In genomic region chr17:48467395-48468231, GRCm38 (mm10) we compare ENCODE assay signal across 8 mouse cellular contexts. TPM values are rescaled to one million over a fixed set of nuclear protein-coding genes. Genes with fewer than 3 reads are reported as not detected.
DNase-seq lines count a peak whose midpoint lies in the region; ATAC-seq and TF ChIP-seq lines count a peak whose summit lies in the region.

No protein-coding gene starts in this region.

- peak; percentile 60 for DNase-seq in c-Kit-positive CD71-negative TER-119-negative erythroid progenitor cells, embryonic 14.5 days (ENCODE audit: low read depth)
- peak; percentile 92 for DNase-seq in forebrain, embryonic 11.5 days (ENCODE audit: low spot score)
- peak; percentile 81 to 87 for DNase-seq in kidney, postnatal 25 days
- DNase-seq in liver, embryonic 14.5 days (ENCODE audit: low read depth in 3 of 3, low spot score in 3 of 3): peak; percentile 36 to 68 (median 42)
- DNase-seq in stomach, postnatal 0 days (ENCODE audit: low spot score): peak; percentile 81

- no peaks in the 10 kb centered on the region for H3K27me3 ChIP-seq in forebrain, embryonic 11.5 days (ENCODE audit: control insufficient read depth, insufficient read depth, low read length)
- H3K27me3 ChIP-seq in heart, embryonic 16.5 days (ENCODE audit: control insufficient read depth, insufficient read depth, low read length): no peaks in the 10 kb centered on the region; the same call in 1 of the 2 replicates
- H3K27me3 ChIP-seq in liver, embryonic 14.5 days (ENCODE audit: control insufficient read depth, insufficient read depth, low read length): peaks cover 2% of the 10 kb centered on the region; the same call in 1 of the 2 replicates
- H3K27me3 ChIP-seq in neural tube, embryonic 12.5 days (replicated peaks): peaks cover 4% of the 10 kb centered on the region; the same call in 1 of the 2 replicates
- H3K27me3 ChIP-seq in stomach, postnatal 0 days (ENCODE audit: control insufficient read depth, insufficient read depth, low read length): no peaks in the 10 kb centered on the region

- H3K27ac ChIP-seq in forebrain, embryonic 11.5 days (ENCODE audit: low read depth, low read length): no peak overlapping the region
- H3K27ac ChIP-seq in heart, embryonic 16.5 days (ENCODE audit: low read length): no peak overlapping the region
- peak overlapping the region; percentile 36 for H3K27ac ChIP-seq in liver, embryonic 14.5 days
- H3K27ac ChIP-seq in neural tube, embryonic 12.5 days: no peak overlapping the region
- H3K27ac ChIP-seq in stomach, postnatal 0 days (replicated peaks): no peak overlapping the region

- H3K4me1 ChIP-seq in forebrain, embryonic 11.5 days (replicated peaks; ENCODE audit: control insufficient read depth, insufficient read depth, low read length): no peaks in the 10 kb centered on the region; the same call in 1 of the 2 replicates
- no peaks in the 10 kb centered on the region for H3K4me1 ChIP-seq in heart, embryonic 16.5 days (ENCODE audit: control insufficient read depth, insufficient read depth, low read length)
- peaks cover 3 to 7% of the 10 kb centered on the region in 2 experiments; a peak in 3 of 4 replicates for H3K4me1 ChIP-seq in liver, embryonic 14.5 days (replicated peaks; ENCODE audit: control insufficient read depth in 2 of 2, insufficient read depth in 2 of 2, low read length in 1 of 2)
- no peaks in the 10 kb centered on the region for H3K4me1 ChIP-seq in neural tube, embryonic 12.5 days
- H3K4me1 ChIP-seq in stomach, postnatal 0 days (replicated peaks; ENCODE audit: control insufficient read depth, insufficient read depth): no peaks in the 10 kb centered on the region

- peak; percentile 64 for ATAC-seq in CD4-positive, CD25-positive, alpha-beta regulatory T cell, adult 4 months
- peak; percentile 77 for ATAC-seq in forebrain, embryonic 11.5 days (replicated peaks; ENCODE audit: low FRiP score)
- 0 out of 2 replicates have a peak, but pooled peaks have one; percentile 58 for ATAC-seq in heart, embryonic 16.5 days (replicated peaks; ENCODE audit: extremely low read depth, insufficient read depth, low FRiP score)
- ATAC-seq in liver, embryonic 14.5 days (ENCODE audit: insufficient read depth): peak; percentile 77
- peak; percentile 78 for ATAC-seq in neural tube, embryonic 12.5 days (ENCODE audit: low FRiP score, low read depth)
- ATAC-seq in stomach, postnatal 0 days (ENCODE audit: low FRiP score, low TSS enrichment): peak; percentile 74

- H3K9ac ChIP-seq in forebrain, embryonic 11.5 days (ENCODE audit: low read length): no peak overlapping the region
- no peak overlapping the region for H3K9ac ChIP-seq in heart, embryonic 16.5 days (ENCODE audit: low read length)
- peak overlapping the region; percentile 43 for H3K9ac ChIP-seq in liver, embryonic 14.5 days (replicated peaks)
- no peak overlapping the region for H3K9ac ChIP-seq in neural tube, embryonic 12.5 days
- no peak overlapping the region for H3K9ac ChIP-seq in stomach, postnatal 0 days (ENCODE audit: low read length)

- no peaks in the 10 kb centered on the region for H3K9me3 ChIP-seq in forebrain, embryonic 11.5 days (ENCODE audit: control insufficient read depth, low read length)
- H3K9me3 ChIP-seq in heart, embryonic 16.5 days (replicated peaks; ENCODE audit: control insufficient read depth, low read length): no peaks in the 10 kb centered on the region
- H3K9me3 ChIP-seq in liver, embryonic 14.5 days (ENCODE audit: control insufficient read depth, low read length): no peaks in the 10 kb centered on the region
- no peaks in the 10 kb centered on the region for H3K9me3 ChIP-seq in neural tube, embryonic 12.5 days
- H3K9me3 ChIP-seq in stomach, postnatal 0 days (ENCODE audit: control insufficient read depth, low read length): no peaks in the 10 kb centered on the region

- TF ChIP-seq EP300 in liver, embryonic 14.5 days (IDR thresholded peaks at IDR 0.05; ENCODE audit: low read depth): no peak
- no peak for TF ChIP-seq EP300 in stomach, postnatal 0 days (optimal IDR thresholded peaks at IDR 0.05)

- no peaks in the 10 kb centered on the region for H3K36me3 ChIP-seq in forebrain, embryonic 11.5 days (ENCODE audit: control insufficient read depth, insufficient read depth, low read length)
- H3K36me3 ChIP-seq in heart, embryonic 16.5 days (ENCODE audit: control insufficient read depth, insufficient read depth): no peaks in the 10 kb centered on the region
- H3K36me3 ChIP-seq in liver, embryonic 14.5 days (replicated peaks; ENCODE audit: control insufficient read depth, insufficient read depth, low read depth): no peaks in the 10 kb centered on the region
- H3K36me3 ChIP-seq in neural tube, embryonic 12.5 days: no peaks in the 10 kb centered on the region
- no peaks in the 10 kb centered on the region for H3K36me3 ChIP-seq in stomach, postnatal 0 days (ENCODE audit: control insufficient read depth, insufficient read depth, low read length)

- peak overlapping the region; percentile 39 for H3K4me2 ChIP-seq in forebrain, embryonic 11.5 days (ENCODE audit: low read depth, low read length, severe bottlenecking)
- H3K4me2 ChIP-seq in heart, embryonic 16.5 days (ENCODE audit: low read depth, low read length): peak overlapping the region; percentile 55
- peak overlapping the region; percentile 76 for H3K4me2 ChIP-seq in liver, embryonic 14.5 days (ENCODE audit: low read depth)
- H3K4me2 ChIP-seq in neural tube, embryonic 12.5 days (replicated peaks): peak overlapping the region; percentile 43
- peak overlapping the region; percentile 20; the same call in 1 of the 2 replicates for H3K4me2 ChIP-seq in stomach, postnatal 0 days (replicated peaks; ENCODE audit: low read depth)

- TF ChIP-seq CTCF in liver, embryonic 14.5 days (IDR thresholded peaks at IDR 0.05; ENCODE audit: low read depth): peak; percentile 99
- TF ChIP-seq CTCF in stomach, postnatal 0 days (IDR thresholded peaks at IDR 0.05; ENCODE audit: low read depth): peak; percentile 96

- no peak overlapping the region for H3K4me3 ChIP-seq in forebrain, embryonic 11.5 days (ENCODE audit: low read depth, low read length)
- H3K4me3 ChIP-seq in heart, embryonic 16.5 days (ENCODE audit: low read length): peak overlapping the region; percentile 34
- peak overlapping the region; percentile 51 to 52 for H3K4me3 ChIP-seq in liver, embryonic 14.5 days (ENCODE audit: insufficient read depth in 1 of 2, low read depth in 2 of 2, low read length in 2 of 2)
- H3K4me3 ChIP-seq in neural tube, embryonic 12.5 days: no peak overlapping the region
- no peak overlapping the region for H3K4me3 ChIP-seq in stomach, postnatal 0 days (ENCODE audit: low read depth, low read length)

- WGBS in forebrain, embryonic 11.5 days: 10% methylated on average over 22 of the region's 22 CpGs
- WGBS in heart, embryonic 16.5 days: 5% methylated on average over 22 of the region's 22 CpGs
- WGBS in liver, embryonic 14.5 days (ENCODE audit: insufficient replicate concordance): 5% methylated on average over 22 of the region's 22 CpGs
- 8% methylated on average over 22 of the region's 22 CpGs for WGBS in neural tube, embryonic 12.5 days
- WGBS in stomach, postnatal 0 days: 9% methylated on average over 22 of the region's 22 CpGs

RNA-seq across cellular contexts. Expression of gene Unc5cl, which starts 12.9 kb away (rescaled TPM):
- polyA plus RNA-seq in CD4-positive, CD25-positive, alpha-beta regulatory T cell, adult 4 months (2017; shearing (Covaris generic)): 10 to 100 TPM; 23.7 to 26.3 TPM
- 0.17 and 0.25 TPM in 2 replicates for polyA plus RNA-seq in forebrain, embryonic 11.5 days (2014; fragmentation: Nextera tagmentation; extraction: Ambion mirVana)
- 0.75 and 2.0 TPM in 2 replicates for polyA plus RNA-seq in heart, embryonic 16.5 days (2015; fragmentation: Nextera tagmentation; extraction: Ambion mirVana)
- 4.8 and 5.8 TPM in 2 replicates for polyA plus RNA-seq in liver, embryonic 14.5 days (2012; rRNA removed)
- polyA plus RNA-seq in liver, embryonic 14.5 days (2014; fragmentation: Nextera tagmentation; extraction: Ambion mirVana): 3.0 and 4.2 TPM in 2 replicates
- polyA plus RNA-seq in neural tube, embryonic 12.5 days (2016; fragmentation: Nextera tagmentation; extraction: Ambion mirVana): 0.15 TPM in 1 of 2 replicates, not detected in the other
- polyA plus RNA-seq in stomach, postnatal 0 days (2015; fragmentation: Nextera tagmentation; extraction: Ambion mirVana): 3.3 and 3.5 TPM in 2 replicates

RNA-seq across cellular contexts. Expression of gene Tspo2, which starts 16.3 kb away (rescaled TPM):
- polyA plus RNA-seq in CD4-positive, CD25-positive, alpha-beta regulatory T cell, adult 4 months (2017; shearing (Covaris generic)): not detected
- 0.63 and 1.4 TPM in 2 replicates for polyA plus RNA-seq in forebrain, embryonic 11.5 days (2014; fragmentation: Nextera tagmentation; extraction: Ambion mirVana)
- polyA plus RNA-seq in heart, embryonic 16.5 days (2015; fragmentation: Nextera tagmentation; extraction: Ambion mirVana): 4.6 and 6.1 TPM in 2 replicates
- polyA plus RNA-seq in liver, embryonic 14.5 days (2012; rRNA removed): 169 and 210 TPM in 2 replicates
- polyA plus RNA-seq in liver, embryonic 14.5 days (2014; fragmentation: Nextera tagmentation; extraction: Ambion mirVana): 168 and 176 TPM in 2 replicates
- 1.0 and 1.5 TPM in 2 replicates for polyA plus RNA-seq in neural tube, embryonic 12.5 days (2016; fragmentation: Nextera tagmentation; extraction: Ambion mirVana)
- polyA plus RNA-seq in stomach, postnatal 0 days (2015; fragmentation: Nextera tagmentation; extraction: Ambion mirVana): 0.41 and 0.51 TPM in 2 replicates

RNA-seq across cellular contexts. Expression of gene Apobec2, which starts 34.9 kb away (rescaled TPM):
- polyA plus RNA-seq in CD4-positive, CD25-positive, alpha-beta regulatory T cell, adult 4 months (2017; shearing (Covaris generic)): 1 to 10 TPM; 1.2 to 1.8 TPM
- polyA plus RNA-seq in forebrain, embryonic 11.5 days (2014; fragmentation: Nextera tagmentation; extraction: Ambion mirVana): 0.51 and 0.56 TPM in 2 replicates
- polyA plus RNA-seq in heart, embryonic 16.5 days (2015; fragmentation: Nextera tagmentation; extraction: Ambion mirVana): 207 and 218 TPM in 2 replicates
- 0.12 and 0.27 TPM in 2 replicates for polyA plus RNA-seq in liver, embryonic 14.5 days (2012; rRNA removed)
- 0.36 and 0.48 TPM in 2 replicates for polyA plus RNA-seq in liver, embryonic 14.5 days (2014; fragmentation: Nextera tagmentation; extraction: Ambion mirVana)
- 2.4 and 4.4 TPM in 2 replicates for polyA plus RNA-seq in neural tube, embryonic 12.5 days (2016; fragmentation: Nextera tagmentation; extraction: Ambion mirVana)
- 7.2 and 7.6 TPM in 2 replicates for polyA plus RNA-seq in stomach, postnatal 0 days (2015; fragmentation: Nextera tagmentation; extraction: Ambion mirVana)

RNA-seq across cellular contexts. Expression of gene Oard1, which starts 57.8 kb away (rescaled TPM):
- polyA plus RNA-seq in CD4-positive, CD25-positive, alpha-beta regulatory T cell, adult 4 months (2017; shearing (Covaris generic)): 10 to 100 TPM; 81.7 to 98.8 TPM
- 91.6 and 91.8 TPM in 2 replicates for polyA plus RNA-seq in forebrain, embryonic 11.5 days (2014; fragmentation: Nextera tagmentation; extraction: Ambion mirVana)
- 40.9 and 44.4 TPM in 2 replicates for polyA plus RNA-seq in heart, embryonic 16.5 days (2015; fragmentation: Nextera tagmentation; extraction: Ambion mirVana)
- polyA plus RNA-seq in liver, embryonic 14.5 days (2012; rRNA removed): 16.6 and 28.2 TPM in 2 replicates
- polyA plus RNA-seq in liver, embryonic 14.5 days (2014; fragmentation: Nextera tagmentation; extraction: Ambion mirVana): 51.1 and 52.4 TPM in 2 replicates
- polyA plus RNA-seq in neural tube, embryonic 12.5 days (2016; fragmentation: Nextera tagmentation; extraction: Ambion mirVana): 58.7 and 62.6 TPM in 2 replicates
- 42.3 and 43.8 TPM in 2 replicates for polyA plus RNA-seq in stomach, postnatal 0 days (2015; fragmentation: Nextera tagmentation; extraction: Ambion mirVana)

RNA-seq across cellular contexts. Expression of gene Nfya, which starts 57.9 kb away (rescaled TPM):
- 10 to 100 TPM; 11.3 to 13.3 TPM for polyA plus RNA-seq in CD4-positive, CD25-positive, alpha-beta regulatory T cell, adult 4 months (2017; shearing (Covaris generic))
- polyA plus RNA-seq in forebrain, embryonic 11.5 days (2014; fragmentation: Nextera tagmentation; extraction: Ambion mirVana): 24.5 and 25.6 TPM in 2 replicates
- 9.0 and 10.2 TPM in 2 replicates for polyA plus RNA-seq in heart, embryonic 16.5 days (2015; fragmentation: Nextera tagmentation; extraction: Ambion mirVana)
- polyA plus RNA-seq in liver, embryonic 14.5 days (2012; rRNA removed): 31.6 and 32.7 TPM in 2 replicates
- 6.9 and 8.2 TPM in 2 replicates for polyA plus RNA-seq in liver, embryonic 14.5 days (2014; fragmentation: Nextera tagmentation; extraction: Ambion mirVana)
- 16.3 and 17.4 TPM in 2 replicates for polyA plus RNA-seq in neural tube, embryonic 12.5 days (2016; fragmentation: Nextera tagmentation; extraction: Ambion mirVana)
- polyA plus RNA-seq in stomach, postnatal 0 days (2015; fragmentation: Nextera tagmentation; extraction: Ambion mirVana): 3.0 and 3.5 TPM in 2 replicates

Comparison
In these comparisons a context has a peak if more than half of its experiments do, and no peak if none do; other contexts are left out.
1. DNase-seq: peak in every context shown above with its lines; median percentile 92 in forebrain, embryonic 11.5 days; 84 in kidney, postnatal 25 days; 81 in stomach, postnatal 0 days; 60 in c-Kit-positive CD71-negative TER-119-negative erythroid progenitor cells, embryonic 14.5 days; 42 in liver, embryonic 14.5 days.
2. H3K4me2 ChIP-seq: peak in every context shown above with its lines; median percentile 76 in liver, embryonic 14.5 days; 55 in heart, embryonic 16.5 days; 43 in neural tube, embryonic 12.5 days; 39 in forebrain, embryonic 11.5 days; 20 in stomach, postnatal 0 days.
3. H3K4me3 ChIP-seq: peak in heart, embryonic 16.5 days (single experiment) and liver, embryonic 14.5 days (2 of 2); none in forebrain, embryonic 11.5 days (single experiment), neural tube, embryonic 12.5 days (single experiment) and stomach, postnatal 0 days (single experiment).
4. RNA of gene Tspo2, which starts 16.3 kb away (polyA plus RNA-seq): 168 to 210 TPM in liver, embryonic 14.5 days; 4.6 to 6.1 TPM in heart, embryonic 16.5 days, 1.0 to 1.5 TPM in neural tube, embryonic 12.5 days, 0.63 to 1.4 TPM in forebrain, embryonic 11.5 days, 0.41 to 0.51 TPM in stomach, postnatal 0 days and not detected in CD4-positive, CD25-positive, alpha-beta regulatory T cell, adult 4 months; every median in the first group is over 10 times any median in the second.
5. RNA of gene Apobec2, which starts 34.9 kb away (polyA plus RNA-seq): 207 to 218 TPM in heart, embryonic 16.5 days; 7.2 to 7.6 TPM in stomach, postnatal 0 days, 2.4 to 4.4 TPM in neural tube, embryonic 12.5 days, 1.2 to 1.8 TPM in CD4-positive, CD25-positive, alpha-beta regulatory T cell, adult 4 months, 0.51 to 0.56 TPM in forebrain, embryonic 11.5 days and 0.12 to 0.48 TPM in liver, embryonic 14.5 days; every median in the first group is over 10 times any median in the second.
6. Peak in every context shown above with its lines, with median percentiles within 50 percentile points of each other: ATAC-seq.